Mouse (Mus musculus): ENCODE data around the gene Zmiz1. TPM values are rescaled to one million over a fixed set of nuclear protein-coding genes. Genes with fewer than 3 reads are reported as not detected.

Zmiz1 gene
- polyA plus RNA-seq, 1 experiment from 2014 or later: 4.3 TPM

DNA sequence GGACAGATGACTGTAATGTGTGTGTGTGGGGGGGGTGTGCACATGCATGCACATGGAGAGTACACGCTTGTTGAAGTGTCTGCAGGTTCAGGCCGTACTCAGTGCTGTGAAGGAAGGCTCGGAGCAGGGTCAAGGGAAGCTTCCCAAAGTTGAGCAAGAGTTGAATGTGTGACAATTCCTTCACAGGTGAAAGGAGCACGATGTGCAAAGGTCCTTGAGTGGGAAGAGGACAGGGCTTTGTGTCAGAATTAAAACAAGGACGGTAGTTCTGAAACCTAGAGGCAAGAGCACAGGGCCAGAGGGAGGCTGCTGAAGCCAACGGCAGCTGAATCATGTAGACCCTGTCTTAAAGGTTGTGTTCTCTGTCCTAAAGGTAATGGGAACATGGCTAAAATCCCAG, 123.6 kb downstream of the Zmiz1 start:
- WGBS (ENCODE audit: insufficient replicate concordance): 76% methylated on average over 6 of the region's 6 CpGs
- H3K9me3 ChIP-seq (ENCODE audit: low read length): no peaks in the 10 kb centered on the region
- peaks cover 12% of the 10 kb centered on the region for H3K4me1 ChIP-seq (ENCODE audit: insufficient read depth)
- no peak overlapping the region for H3K4me2 ChIP-seq (ENCODE audit: low read depth, low read length)
- no peak overlapping the region for H3K4me3 ChIP-seq (ENCODE audit: low read depth, low read length)
- ATAC-seq (no peak), DNase-seq (no peak)
- peaks cover 45% of the 10 kb centered on the region for H3K36me3 ChIP-seq (replicated peaks; ENCODE audit: insufficient read depth, low read length)
- no peaks in the 10 kb centered on the region for H3K27me3 ChIP-seq (ENCODE audit: insufficient read depth, low read length)
- H3K27ac ChIP-seq (ENCODE audit: low read depth): no peak overlapping the region
- TF ChIP-seq CTCF (IDR thresholded peaks at IDR 0.05; ENCODE audit: low read depth) (no peak), EP300 (IDR thresholded peaks at IDR 0.05; ENCODE audit: low read depth) (no peak)
- no peak overlapping the region for H3K9ac ChIP-seq (replicated peaks)

DNA sequence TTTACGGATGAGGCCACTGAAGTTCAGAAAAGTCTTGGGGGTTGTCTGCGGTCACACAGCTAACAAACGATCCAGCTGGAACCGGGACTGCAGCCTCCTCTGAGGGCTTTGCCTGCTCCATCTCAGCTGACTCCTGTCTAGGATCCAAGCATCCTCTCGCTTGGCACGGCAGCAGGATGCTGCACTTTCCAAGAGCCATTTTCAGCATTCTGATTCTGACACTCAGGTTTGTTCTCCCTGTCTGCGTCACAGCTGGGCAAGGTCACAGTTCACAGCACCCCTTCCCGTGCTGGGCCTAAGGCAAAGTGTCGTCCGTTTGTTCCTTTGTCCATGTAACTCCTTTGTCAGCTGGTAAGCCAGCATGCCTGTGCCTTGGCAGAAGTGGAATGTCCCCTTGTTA, 124.9 kb downstream of the Zmiz1 start:
- Histone ChIP-seq H3K4me1 (ENCODE audit: insufficient read depth) (peaks cover 20% of the 10 kb centered on the region), H3K9me3 (ENCODE audit: low read length) (no peaks in the 10 kb centered on the region), H3K9ac (replicated peaks) (no peak overlapping the region), H3K36me3 (replicated peaks; ENCODE audit: insufficient read depth, low read length) (peaks cover 40% of the 10 kb centered on the region), H3K27ac (ENCODE audit: low read depth) (no peak overlapping the region), H3K4me2 (ENCODE audit: low read depth, low read length) (no peak overlapping the region), H3K27me3 (ENCODE audit: insufficient read depth, low read length) (no peaks in the 10 kb centered on the region), H3K4me3 (ENCODE audit: low read depth, low read length) (no peak overlapping the region)
- TF ChIP-seq CTCF (IDR thresholded peaks at IDR 0.05; ENCODE audit: low read depth) (no peak), EP300 (IDR thresholded peaks at IDR 0.05; ENCODE audit: low read depth) (no peak)
- no peak for DNase-seq
- WGBS (ENCODE audit: insufficient replicate concordance): 81% methylated on average over 10 of the region's 10 CpGs
- no peak for ATAC-seq

DNA sequence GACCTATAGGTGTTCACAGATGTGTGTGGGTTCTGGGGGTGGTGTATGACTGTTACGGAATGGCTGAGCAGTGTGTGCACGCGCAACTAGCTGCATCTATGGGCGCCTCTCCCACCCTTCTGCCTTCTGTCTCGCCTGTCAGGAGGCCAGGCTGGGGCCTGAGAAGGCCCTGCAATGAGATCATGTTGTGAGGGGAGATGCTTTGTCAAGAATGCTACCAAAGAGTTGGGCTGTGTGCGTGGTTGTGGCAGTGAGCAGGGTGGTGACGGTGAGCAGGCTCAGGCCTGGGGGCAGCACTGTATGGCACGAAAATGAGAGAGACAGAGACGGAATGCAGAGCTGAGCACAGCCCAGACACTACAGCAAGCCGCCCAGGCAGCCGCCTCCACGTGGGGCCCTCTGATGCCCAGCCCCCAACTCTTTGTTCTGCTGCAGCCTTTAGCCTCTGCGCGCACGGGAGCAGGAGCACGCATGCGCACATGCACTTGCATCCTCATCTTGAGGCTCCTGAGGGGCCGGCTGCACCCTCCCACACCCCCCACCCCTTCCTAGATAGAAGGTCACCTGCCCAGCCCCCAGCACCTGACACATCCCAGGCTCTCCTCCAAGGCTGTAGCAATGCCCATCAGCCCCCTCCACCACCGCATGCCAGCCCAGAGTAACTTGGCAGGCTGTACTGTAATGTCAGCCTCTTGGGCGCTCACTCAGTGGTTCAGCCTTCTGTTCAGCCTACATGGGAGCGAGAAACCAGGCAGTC, 126.7 kb downstream of the Zmiz1 start:
- TF ChIP-seq EP300 (IDR thresholded peaks at IDR 0.05; ENCODE audit: low read depth): no peak
- no peak for TF ChIP-seq CTCF (IDR thresholded peaks at IDR 0.05; ENCODE audit: low read depth)
- Histone ChIP-seq H3K4me2 (ENCODE audit: low read depth, low read length) (no peak overlapping the region), H3K27ac (ENCODE audit: low read depth) (no peak overlapping the region), H3K4me3 (ENCODE audit: low read depth, low read length) (no peak overlapping the region), H3K9me3 (ENCODE audit: low read length) (no peaks in the 10 kb centered on the region), H3K9ac (replicated peaks) (no peak overlapping the region), H3K4me1 (ENCODE audit: insufficient read depth) (peaks cover 33% of the 10 kb centered on the region), H3K36me3 (replicated peaks; ENCODE audit: insufficient read depth, low read length) (peaks cover 31% of the 10 kb centered on the region), H3K27me3 (ENCODE audit: insufficient read depth, low read length) (no peaks in the 10 kb centered on the region)
- 74% methylated on average over 21 of the region's 21 CpGs for WGBS (ENCODE audit: insufficient replicate concordance)
- DNase-seq (no peak), ATAC-seq (no peak)

DNA sequence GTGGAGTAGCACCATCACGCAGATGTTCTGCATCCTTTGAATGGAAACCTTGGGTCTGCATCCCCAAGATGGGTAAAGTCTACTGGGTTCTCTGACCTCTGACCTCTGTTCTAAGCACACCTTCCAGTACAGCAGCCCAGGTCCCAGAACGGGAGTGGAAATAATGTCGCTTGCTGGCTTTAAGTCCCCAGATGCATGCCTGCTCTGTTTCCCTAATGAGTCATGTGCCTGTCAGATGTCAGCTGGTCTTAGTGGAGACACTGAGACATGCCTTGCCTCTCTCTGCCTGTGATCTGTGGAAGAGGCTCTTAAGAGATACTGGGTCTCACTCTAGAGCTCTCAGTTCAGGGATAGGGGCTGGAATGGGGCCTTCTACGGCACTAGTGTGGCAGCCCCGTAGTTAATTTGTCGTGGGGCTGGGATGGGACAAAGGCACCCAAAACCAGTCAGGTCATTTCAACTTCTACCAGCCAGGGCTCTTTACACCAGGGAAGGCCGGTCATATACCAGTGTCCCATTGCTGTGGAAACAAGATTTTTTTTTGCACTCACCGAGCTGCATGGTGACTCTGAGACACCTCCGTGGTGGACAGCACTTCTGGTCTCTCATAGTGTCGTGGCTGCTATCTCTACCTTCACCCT, 128.0 kb downstream of the Zmiz1 start:
- Histone ChIP-seq H3K4me2 (ENCODE audit: low read depth, low read length) (0 out of 2 replicates have a peak overlapping the region, but pooled peaks have one; percentile 32), H3K27me3 (ENCODE audit: insufficient read depth, low read length) (no peaks in the 10 kb centered on the region), H3K9me3 (ENCODE audit: low read length) (no peaks in the 10 kb centered on the region), H3K9ac (replicated peaks) (no peak overlapping the region), H3K27ac (ENCODE audit: low read depth) (peak overlapping the region; percentile 66), H3K36me3 (replicated peaks; ENCODE audit: insufficient read depth, low read length) (peaks cover 24% of the 10 kb centered on the region), H3K4me1 (ENCODE audit: insufficient read depth) (peaks cover 33% of the 10 kb centered on the region), H3K4me3 (ENCODE audit: low read depth, low read length) (no peak overlapping the region)
- TF ChIP-seq CTCF (IDR thresholded peaks at IDR 0.05; ENCODE audit: low read depth): no peak
- TF ChIP-seq EP300 (IDR thresholded peaks at IDR 0.05; ENCODE audit: low read depth): no peak
- DNase-seq (no peak), ATAC-seq (no peak)
- 59% methylated on average over 10 of the region's 10 CpGs for WGBS (ENCODE audit: insufficient replicate concordance)

DNA sequence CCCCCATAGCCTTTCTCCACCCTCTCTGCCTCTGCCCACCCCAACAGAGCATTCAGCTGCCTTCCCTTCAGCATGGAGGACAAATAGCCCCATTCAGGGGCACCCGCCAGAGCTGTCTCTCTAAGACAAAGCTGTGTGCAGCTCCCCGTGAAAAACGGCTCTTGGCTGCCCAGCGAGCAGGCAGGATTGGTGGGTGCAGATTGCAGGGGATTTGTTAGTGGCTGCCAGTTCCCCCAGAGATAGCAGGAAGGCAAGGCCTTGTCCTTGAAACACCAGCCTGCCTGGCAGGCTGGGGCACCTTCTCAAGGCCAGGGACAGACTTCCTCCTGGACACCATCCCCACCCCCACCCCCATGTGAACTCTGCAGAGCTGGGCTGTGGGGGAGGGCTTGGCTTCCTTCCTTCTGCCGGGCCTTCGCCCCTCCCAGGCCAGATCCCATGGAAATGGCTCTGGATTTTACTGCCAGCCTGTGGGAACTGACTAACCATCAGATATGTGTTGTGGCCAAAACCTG, 128.6 kb downstream of the Zmiz1 start:
- H3K4me1 ChIP-seq (ENCODE audit: insufficient read depth): peaks cover 33% of the 10 kb centered on the region
- H3K9ac ChIP-seq (replicated peaks): peak overlapping the region; percentile 16; the same call in 1 of the 2 replicates
- H3K4me2 ChIP-seq (ENCODE audit: low read depth, low read length): peak overlapping the region; percentile 32; the same call in 1 of the 2 replicates
- DNase-seq (peak; percentile 47), ATAC-seq (peak; percentile 23; the same call in 1 of the 2 replicates)
- 34% methylated on average over 6 of the region's 6 CpGs for WGBS (ENCODE audit: insufficient replicate concordance)
- H3K27me3 ChIP-seq (ENCODE audit: insufficient read depth, low read length): no peaks in the 10 kb centered on the region
- no peak overlapping the region for H3K4me3 ChIP-seq (ENCODE audit: low read depth, low read length)
- no peaks in the 10 kb centered on the region for H3K9me3 ChIP-seq (ENCODE audit: low read length)
- TF ChIP-seq CTCF (IDR thresholded peaks at IDR 0.05; ENCODE audit: low read depth) (no peak), EP300 (IDR thresholded peaks at IDR 0.05; ENCODE audit: low read depth) (no peak)
- peak overlapping the region; percentile 66 for H3K27ac ChIP-seq (ENCODE audit: low read depth)
- peaks cover 23% of the 10 kb centered on the region for H3K36me3 ChIP-seq (replicated peaks; ENCODE audit: insufficient read depth, low read length)

DNA sequence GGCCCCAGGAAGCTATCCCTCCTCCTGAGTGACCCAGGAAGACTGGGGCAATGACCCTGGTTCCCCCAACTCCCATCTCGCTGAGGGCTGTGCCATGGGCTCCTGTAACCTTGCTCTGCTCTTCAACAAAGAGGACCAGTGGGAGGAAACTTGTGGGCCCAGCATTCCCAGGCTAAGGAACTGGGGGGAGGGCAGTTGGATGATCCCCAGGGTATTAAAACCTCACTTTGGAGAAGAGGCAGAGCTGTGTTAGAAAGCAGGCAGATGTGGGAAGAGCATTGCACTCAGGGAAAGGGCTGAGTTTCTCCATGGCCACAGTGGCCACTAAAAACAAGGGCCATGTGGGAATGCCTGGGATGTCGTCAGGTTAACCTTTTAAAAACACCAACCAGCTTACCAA, 129.2 kb downstream of the Zmiz1 start:
- H3K27me3 ChIP-seq (ENCODE audit: insufficient read depth, low read length): no peaks in the 10 kb centered on the region
- H3K36me3 ChIP-seq (replicated peaks; ENCODE audit: insufficient read depth, low read length): peaks cover 19% of the 10 kb centered on the region; the same call in 1 of the 2 replicates
- TF ChIP-seq EP300 (IDR thresholded peaks at IDR 0.05; ENCODE audit: low read depth) (no peak), CTCF (IDR thresholded peaks at IDR 0.05; ENCODE audit: low read depth) (no peak)
- no peak overlapping the region for H3K4me3 ChIP-seq (ENCODE audit: low read depth, low read length)
- WGBS (ENCODE audit: insufficient replicate concordance): 52% methylated on average over 2 of the region's 2 CpGs
- no peak for DNase-seq
- no peak overlapping the region for H3K9ac ChIP-seq (replicated peaks)
- no peak for ATAC-seq
- H3K4me1 ChIP-seq (ENCODE audit: insufficient read depth): peaks cover 33% of the 10 kb centered on the region
- H3K4me2 ChIP-seq (ENCODE audit: low read depth, low read length): no peak overlapping the region
- peak overlapping the region; percentile 66 for H3K27ac ChIP-seq (ENCODE audit: low read depth)
- no peaks in the 10 kb centered on the region for H3K9me3 ChIP-seq (ENCODE audit: low read length)
